Mouse (Mus musculus) liver, adult 2 months (tissue): ENCODE data around the gene Ptpn6. TPM values are rescaled to one million over a fixed set of nuclear protein-coding genes. Genes with fewer than 3 reads are reported as not detected.

Experiments used
- DNase-seq: peaks from one replicate; pipeline ENCODE4 v3.0.0-alpha.2; 2011; ENCODE audit warnings: low read depth, low spot score; ENCODE audit errors: extremely low read depth
- H3K27ac ChIP-seq: fragments of 200-500 bp; replicated peaks from 2 replicates; pipeline ENCODE4 v1.5.1; 2012; ENCODE audit warnings: low read depth, mild to moderate bottlenecking, control low read depth, inconsistent platforms, low read length; ENCODE audit not compliant: insufficient read depth
- H3K27me3 ChIP-seq: fragments of 200-500 bp; 2 replicates; pipeline ENCODE4 v1.6.1; 2012; ENCODE audit warnings: mild to moderate bottlenecking, moderate library complexity, low read length, inconsistent platforms; ENCODE audit not compliant: control insufficient read depth, insufficient read depth
- H3K36me3 ChIP-seq: fragments of 200-500 bp; 2 replicates; pipeline ENCODE4 v1.6.1; 2012; ENCODE audit warnings: low read length, inconsistent platforms; ENCODE audit not compliant: control insufficient read depth, insufficient read depth
- H3K4me1 ChIP-seq: fragments of 200-500 bp; 2 replicates; pipeline ENCODE4 v1.6.1; 2011; ENCODE audit warnings: low read length; ENCODE audit not compliant: control insufficient read depth, insufficient read depth
- H3K4me3 ChIP-seq: fragments of 200-500 bp; 2 replicates; pipeline ENCODE4 v1.5.1; 2011; ENCODE audit warnings: low read depth, mild to moderate bottlenecking, control low read depth, low read length, moderate library complexity; ENCODE audit not compliant: insufficient read depth
- H3K79me2 ChIP-seq: fragments of 200-500 bp; 2 replicates; pipeline ENCODE4 v1.6.1; 2012; ENCODE audit warnings: inconsistent platforms, mild to moderate bottlenecking, low read length, moderate library complexity; ENCODE audit not compliant: control insufficient read depth, insufficient read depth
- H3K9ac ChIP-seq: fragments of 200-500 bp; 2 replicates; pipeline ENCODE4 v1.6.1; 2012; ENCODE audit warnings: low read depth, mild to moderate bottlenecking, control low read depth, inconsistent platforms, low read length
- CTCF ChIP-seq: fragments of 200-500 bp; IDR thresholded peaks from 2 replicates; pipeline ENCODE4 v1.5.1; 2011; ENCODE audit warnings: low read depth, low read length, control low read depth
- POLR2A ChIP-seq: fragments of 200-500 bp; IDR thresholded peaks from 2 replicates; pipeline ENCODE4 v1.6.1; 2011; ENCODE audit warnings: low read length, control low read depth; ENCODE audit not compliant: insufficient read depth; ENCODE audit errors: extremely low read depth
- WGBS: fragments of 180-500 bp; shearing (Covaris S2); methylation state at CpG from one replicate; pipeline ENCODE4 v1.1.7; 2018; 5-methylcytosine and 5-hydroxymethylcytosine counted together
- polyA plus RNA-seq: library from polyadenylated mRNA; depleted of rRNA; stranded (reverse); fragments of >200 nt; gene quantifications from 2 replicates; pipeline ENCODE4 v1.2.3, GENCODE M21; 2012
- total RNA-seq: library from RNA; depleted of rRNA; stranded (reverse); fragments of >200 nt; gene quantifications from 2 replicates; pipeline ENCODE4 v1.2.3, GENCODE M21; 2014

Ptpn6 gene
- total and polyA plus RNA-seq, 2 experiments, result 17.8 to 19.7 TPM

GRCm38 (mm10) chr6:124740211-124740887 is 1.8 kb upstream of the Ptpn6 start:
- Histone ChIP-seq H3K27me3 (no peaks in the 10 kb centered on the region), H3K36me3 (no peaks in the 10 kb centered on the region), H3K4me3 (peak overlapping the region; percentile 75), H3K4me1 (peaks cover 18% of the 10 kb centered on the region), H3K9ac (peak overlapping the region; percentile 85), H3K27ac (peak overlapping the region; percentile 86), H3K79me2 (no peaks in the 10 kb centered on the region)
- TF ChIP-seq CTCF (peak; percentile 39), POLR2A (no peak)
- under 1% methylated on average over 29 of the region's 29 CpGs for WGBS
- peak; percentile 69 for DNase-seq

GRCm38 (mm10) chr6:124739231-124739796 is 800 bp upstream of the Ptpn6 start:
- no peak for TF ChIP-seq POLR2A
- TF ChIP-seq CTCF, result no peak
- no peak overlapping the region; the same call in 1 of the 2 replicates for H3K9ac ChIP-seq
- no peak for DNase-seq
- peaks cover 18% of the 10 kb centered on the region for H3K4me1 ChIP-seq
- WGBS, result 88% methylated on average over 10 of the region's 10 CpGs
- no peaks in the 10 kb centered on the region for H3K36me3 ChIP-seq
- H3K27ac ChIP-seq, result peak overlapping the region; percentile 63
- H3K4me3 ChIP-seq, result no peak overlapping the region
- H3K27me3 ChIP-seq, result no peaks in the 10 kb centered on the region
- no peaks in the 10 kb centered on the region; the same call in 1 of the 2 replicates for H3K79me2 ChIP-seq

DNA sequence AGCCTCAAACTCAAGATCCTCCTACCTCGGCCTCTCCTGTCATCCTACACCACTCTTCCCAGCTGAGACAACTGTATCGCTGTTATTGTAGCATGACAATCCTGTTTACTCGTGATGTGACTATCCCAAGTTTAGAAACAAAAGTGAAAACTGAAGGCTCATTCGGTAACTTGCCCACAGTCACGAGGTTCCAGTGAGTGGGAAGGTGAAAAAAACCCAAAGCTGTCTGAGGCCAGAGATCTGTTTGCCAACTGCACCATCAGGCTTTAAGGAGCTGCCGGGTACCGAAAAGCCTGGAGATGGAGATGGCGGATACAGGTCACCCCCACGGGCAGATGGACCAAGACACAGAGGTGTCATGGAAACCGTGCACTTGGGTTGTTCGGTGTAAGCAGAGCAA is 1.5 kb downstream of the Ptpn6 start:
- Histone ChIP-seq H3K36me3 (no peaks in the 10 kb centered on the region), H3K27ac (no peak overlapping the region), H3K4me1 (peaks cover 18% of the 10 kb centered on the region), H3K4me3 (no peak overlapping the region), H3K27me3 (no peaks in the 10 kb centered on the region), H3K9ac (no peak overlapping the region), H3K79me2 (no peaks in the 10 kb centered on the region; the same call in 1 of the 2 replicates)
- TF ChIP-seq CTCF, result no peak
- TF ChIP-seq POLR2A, result no peak
- no peak for DNase-seq
- WGBS, result 91% methylated on average over 11 of the region's 11 CpGs

DNA sequence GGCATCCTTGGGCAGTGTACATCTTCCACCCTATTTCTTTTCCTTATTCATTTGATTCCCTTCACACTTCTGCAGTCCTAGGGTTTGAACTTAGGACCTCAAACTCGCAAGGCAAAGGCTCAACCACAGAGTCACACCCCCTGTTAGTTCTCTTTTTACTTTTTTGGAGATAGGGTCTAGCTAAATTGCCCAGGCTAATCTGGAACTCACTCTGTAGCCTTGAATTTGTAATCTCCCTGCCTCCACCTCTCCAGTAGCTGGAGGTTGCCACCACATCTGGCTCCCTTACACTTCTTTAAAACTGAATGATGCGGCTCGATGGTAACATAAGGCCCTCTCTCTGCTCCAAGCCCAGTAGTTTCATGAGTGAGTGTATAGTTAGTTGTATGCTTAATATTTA is 4.1 kb downstream of the Ptpn6 start:
- no peak overlapping the region for H3K27ac ChIP-seq
- no peaks in the 10 kb centered on the region; the same call in 1 of the 2 replicates for H3K36me3 ChIP-seq
- no peak overlapping the region for H3K4me3 ChIP-seq
- no peaks in the 10 kb centered on the region; the same call in 1 of the 2 replicates for H3K79me2 ChIP-seq
- no peak for DNase-seq
- 95% methylated on average over 3 of the region's 3 CpGs for WGBS
- H3K27me3 ChIP-seq, result no peaks in the 10 kb centered on the region
- peaks cover 7% of the 10 kb centered on the region for H3K4me1 ChIP-seq
- TF ChIP-seq CTCF, result no peak
- TF ChIP-seq POLR2A, result no peak
- no peak overlapping the region for H3K9ac ChIP-seq

GRCm38 (mm10) chr6:124732476-124733370 is 5.8 kb downstream of the Ptpn6 start:
- no peak for DNase-seq
- Histone ChIP-seq H3K79me2 (no peaks in the 10 kb centered on the region; the same call in 1 of the 2 replicates), H3K27ac (peak overlapping the region; percentile 56), H3K9ac (peak overlapping the region; percentile 63), H3K27me3 (no peaks in the 10 kb centered on the region), H3K4me1 (no peaks in the 10 kb centered on the region), H3K4me3 (peak overlapping the region; percentile 62), H3K36me3 (no peaks in the 10 kb centered on the region; the same call in 1 of the 2 replicates)
- 73% methylated on average over 19 of the region's 19 CpGs for WGBS
- 0 out of 2 replicates have a peak, but pooled peaks have one; percentile 18 for TF ChIP-seq POLR2A
- no peak for TF ChIP-seq CTCF
